Mouse (Mus musculus) limb, embryonic 11.5 days (tissue): Measurements from ENCODE around the gene H1f0. TPM values are rescaled to one million over a fixed set of nuclear protein-coding genes. Genes with fewer than 3 reads are reported as not detected.
A peak's percentile ranks its signal among the peaks of the same experiment; 100 is the strongest.

Experiments
- ATAC-seq: fragments of 200-750 bp; cut with Nextera tagmentation; 2 replicates; pipeline ENCODE4 v1.8.0; 2017; ENCODE audit warnings: low read depth; ENCODE audit not compliant: insufficient number of reproducible peaks, low FRiP score, low TSS enrichment
- DNase-seq: peaks from one replicate; pipeline ENCODE4 v3.0.0-alpha.2; 2015; ENCODE audit warnings: low spot score
- H3K27ac ChIP-seq: fragments of 300-500 bp; sonication (generic); replicated peaks from 2 replicates; pipeline ENCODE4 v1.5.1; 2014; ENCODE audit warnings: low read depth, mild to moderate bottlenecking, low read length
- H3K27me3 ChIP-seq: fragments of 300-500 bp; sonication (generic); 2 replicates; pipeline ENCODE4 v1.6.1; 2014; ENCODE audit warnings: mild to moderate bottlenecking, low read length, mixed read lengths; ENCODE audit not compliant: control insufficient read depth, insufficient read depth
- H3K36me3 ChIP-seq: fragments of 300-500 bp; sonication (generic); 2 replicates; pipeline ENCODE4 v1.6.1; 2014; ENCODE audit warnings: mild to moderate bottlenecking, low read length, moderate library complexity, mixed read lengths; ENCODE audit not compliant: control insufficient read depth, insufficient read depth
- H3K4me1 ChIP-seq: fragments of 300-500 bp; sonication (generic); 2 replicates; pipeline ENCODE4 v1.6.1; 2014; ENCODE audit warnings: low read length, mixed read lengths; ENCODE audit not compliant: control insufficient read depth, insufficient read depth
- H3K4me2 ChIP-seq: fragments of 300-500 bp; sonication (generic); 2 replicates; pipeline ENCODE4 v1.6.1; 2014; ENCODE audit warnings: low read depth, mild to moderate bottlenecking, moderate library complexity; ENCODE audit not compliant: severe bottlenecking
- H3K4me3 ChIP-seq: fragments of 300-500 bp; sonication (generic); 2 replicates; pipeline ENCODE4 v1.5.1; 2014; ENCODE audit warnings: low read depth, low read length
- H3K9ac ChIP-seq: fragments of 300-500 bp; sonication (generic); 2 replicates; pipeline ENCODE4 v1.6.1; 2014; ENCODE audit warnings: mild to moderate bottlenecking, low read length
- H3K9me3 ChIP-seq: fragments of 300-500 bp; sonication (generic); 2 replicates; pipeline ENCODE4 v1.6.1; 2016; ENCODE audit warnings: low read length; ENCODE audit not compliant: control insufficient read depth
- WGBS: fragments of 180-500 bp; shearing (Covaris S2); extraction: QIAGEN DNeasy Blood & Tissue Kit; methylation state at CpG from one replicate; pipeline ENCODE4 v1.1.7; 2014; 5-methylcytosine and 5-hydroxymethylcytosine counted together
- polyA plus RNA-seq: library from polyadenylated mRNA; unstranded; fragments of >200 nt; fragmentation: Nextera tagmentation; extraction: Ambion mirVana; gene quantifications from 2 replicates; pipeline ENCODE4 v1.2.1, GENCODE M21; 2014

The H1f0 gene
- polyA plus RNA-seq, result 271 and 369 TPM in 2 replicates

GRCm38 (mm10) chr15:79028237-79028738 is at the start of gene H1f0:
Gene H1f0 (plus strand): TSS chr15:79028450.
- Histone ChIP-seq H3K27me3 (no peaks in the 10 kb centered on the region), H3K27ac (peak within 1 kb of the TSS; percentile 98), H3K9me3 (no peaks in the 10 kb centered on the region), H3K36me3 (no peaks in the 10 kb centered on the region), H3K4me1 (peaks cover 24% of the 10 kb centered on the region), H3K4me3 (peak within 1 kb of the TSS; percentile 82), H3K4me2 (peak within 1 kb of the TSS; percentile 99), H3K9ac (peak within 1 kb of the TSS; percentile 100)
- under 1% methylated on average over 51 of the region's 58 CpGs for WGBS
- ATAC-seq (peak; percentile 79), DNase-seq (peak; percentile 98)

GRCm38 (mm10) chr15:78978875-78979274 is 49.4 kb upstream of the H1f0 start:
- no peak overlapping the region for H3K9ac ChIP-seq
- 6% methylated on average over 4 of the region's 4 CpGs for WGBS
- DNase-seq, result peak; percentile 67

GRCm38 (mm10) chr15:78980084-78980483 is 48.2 kb upstream of the H1f0 start:
- Histone ChIP-seq H3K27me3 (no peaks in the 10 kb centered on the region), H3K27ac (no peak overlapping the region), H3K9me3 (no peaks in the 10 kb centered on the region), H3K36me3 (no peaks in the 10 kb centered on the region), H3K4me3 (no peak overlapping the region), H3K9ac (no peak overlapping the region), H3K4me1 (peaks cover 28% of the 10 kb centered on the region), H3K4me2 (no peak overlapping the region)
- DNase-seq (no peak), ATAC-seq (no peak)
- 89% methylated on average over 4 of the region's 4 CpGs for WGBS

More at GRCm38 (mm10) chr15:78978875-78979274, 49.4 kb upstream of the H1f0 start:
- H3K4me2 ChIP-seq, result no peak overlapping the region
- H3K9me3 ChIP-seq, result no peaks in the 10 kb centered on the region
- H3K27ac ChIP-seq, result peak overlapping the region; percentile 16; the same call in 1 of the 2 replicates
- ATAC-seq, result peak; percentile 29; the same call in 1 of the 2 replicates
- H3K27me3 ChIP-seq, result no peaks in the 10 kb centered on the region
- H3K4me3 ChIP-seq, result no peak overlapping the region
- H3K36me3 ChIP-seq, result no peaks in the 10 kb centered on the region
- peaks cover 18% of the 10 kb centered on the region for H3K4me1 ChIP-seq

DNA sequence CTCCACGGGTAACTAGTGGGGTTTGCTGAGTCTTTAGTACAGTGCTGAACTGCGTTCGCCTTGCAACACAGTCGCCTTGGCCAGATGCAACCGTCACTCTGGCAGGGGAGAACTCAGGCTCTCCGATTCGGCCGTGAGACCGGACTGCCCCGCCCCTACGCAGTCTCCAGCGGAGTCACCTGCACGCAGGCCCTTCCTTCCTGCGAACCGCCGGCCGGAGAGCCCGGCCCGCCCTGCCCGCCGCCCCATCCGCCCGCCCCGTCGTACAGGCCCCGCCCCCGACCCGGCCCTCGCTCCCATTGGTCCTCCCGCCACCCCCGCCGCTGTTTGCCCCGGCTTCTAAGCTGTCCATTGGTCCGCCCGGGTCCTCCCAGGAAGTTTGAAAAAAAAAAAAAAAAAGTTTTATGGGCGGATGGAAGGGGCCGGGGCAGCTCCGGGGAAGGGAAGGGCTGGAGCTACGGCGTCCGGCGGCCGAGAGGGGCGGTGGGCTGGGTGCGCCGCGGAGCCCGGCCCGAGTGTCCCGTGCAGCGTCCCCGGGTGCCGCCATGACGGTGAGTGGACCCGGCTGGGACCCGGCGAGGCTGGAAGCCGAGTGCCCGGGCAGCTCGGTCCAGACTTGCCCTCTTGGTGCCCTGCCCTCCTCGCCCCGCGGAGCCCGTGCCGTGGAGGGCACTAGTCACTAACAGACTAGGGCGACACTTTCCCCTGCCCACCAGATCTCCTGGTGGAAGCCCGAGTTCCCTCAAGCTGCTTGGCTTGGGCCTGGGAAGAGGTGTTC is 45.4 kb upstream of the H1f0 start:
- ATAC-seq, result peak; percentile 83

GRCm38 (mm10) chr15:78983436-78984285 is 44.6 kb upstream of the H1f0 start:
- H3K4me2 ChIP-seq, result peak overlapping the region; percentile 92
- DNase-seq, result peak; percentile 70
- H3K4me1 ChIP-seq, result peaks cover 23% of the 10 kb centered on the region
- H3K27me3 ChIP-seq, result no peaks in the 10 kb centered on the region
- no peaks in the 10 kb centered on the region for H3K9me3 ChIP-seq
- peak; percentile 65 for ATAC-seq
- H3K9ac ChIP-seq, result peak overlapping the region; percentile 85
- H3K36me3 ChIP-seq, result peaks cover 7% of the 10 kb centered on the region
- WGBS, result under 1% methylated on average over 21 of the region's 21 CpGs
- peak overlapping the region; percentile 89 for H3K27ac ChIP-seq
- H3K4me3 ChIP-seq, result peak overlapping the region; percentile 87

More for the DNA sequence above, 45.4 kb upstream of the H1f0 start:
- H3K27me3 ChIP-seq, result no peaks in the 10 kb centered on the region
- peaks cover 28% of the 10 kb centered on the region for H3K4me1 ChIP-seq
- H3K4me3 ChIP-seq, result peak overlapping the region; percentile 87
- peak; percentile 92 for DNase-seq
- H3K4me2 ChIP-seq, result peak overlapping the region; percentile 92
- WGBS, result under 1% methylated on average over 51 of the region's 67 CpGs
- peak overlapping the region; percentile 89 for H3K27ac ChIP-seq
- H3K36me3 ChIP-seq, result peaks cover 4% of the 10 kb centered on the region
- H3K9ac ChIP-seq, result peak overlapping the region; percentile 85
- H3K9me3 ChIP-seq, result no peaks in the 10 kb centered on the region

DNA sequence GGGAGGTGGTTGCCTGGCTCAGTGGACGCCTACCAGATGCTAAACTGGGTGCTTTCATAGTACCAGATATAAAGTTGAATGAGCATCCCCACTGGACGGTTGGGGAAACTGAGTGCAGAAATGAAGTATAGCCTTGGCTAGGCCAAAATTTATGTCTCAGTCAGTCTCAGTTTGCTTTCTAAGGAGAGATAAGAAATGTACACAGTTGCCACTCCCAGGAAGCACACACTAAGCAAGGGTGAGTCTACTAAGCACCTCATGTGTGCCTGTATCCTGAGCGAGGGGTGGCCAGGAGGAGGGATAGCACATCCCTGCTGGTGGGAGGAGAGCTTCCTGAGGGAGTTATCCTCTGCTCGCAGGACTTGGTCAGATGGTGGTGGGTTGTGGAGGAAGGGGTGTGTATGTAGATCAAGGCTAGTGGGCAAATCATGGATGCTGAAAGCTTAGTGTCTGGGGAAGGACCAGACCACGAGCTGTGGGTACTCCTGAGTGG is 43.9 kb upstream of the H1f0 start:
- no peak for ATAC-seq
- Histone ChIP-seq H3K4me2 (peak overlapping the region; percentile 92), H3K4me1 (peaks cover 18% of the 10 kb centered on the region), H3K36me3 (peaks cover 7% of the 10 kb centered on the region), H3K9me3 (no peaks in the 10 kb centered on the region), H3K9ac (peak overlapping the region; percentile 85), H3K27me3 (no peaks in the 10 kb centered on the region), H3K4me3 (peak overlapping the region; percentile 87), H3K27ac (no peak overlapping the region; the same call in 1 of the 2 replicates)
- WGBS, result 39% methylated on average over 5 of the region's 5 CpGs
- no peak for DNase-seq

DNA sequence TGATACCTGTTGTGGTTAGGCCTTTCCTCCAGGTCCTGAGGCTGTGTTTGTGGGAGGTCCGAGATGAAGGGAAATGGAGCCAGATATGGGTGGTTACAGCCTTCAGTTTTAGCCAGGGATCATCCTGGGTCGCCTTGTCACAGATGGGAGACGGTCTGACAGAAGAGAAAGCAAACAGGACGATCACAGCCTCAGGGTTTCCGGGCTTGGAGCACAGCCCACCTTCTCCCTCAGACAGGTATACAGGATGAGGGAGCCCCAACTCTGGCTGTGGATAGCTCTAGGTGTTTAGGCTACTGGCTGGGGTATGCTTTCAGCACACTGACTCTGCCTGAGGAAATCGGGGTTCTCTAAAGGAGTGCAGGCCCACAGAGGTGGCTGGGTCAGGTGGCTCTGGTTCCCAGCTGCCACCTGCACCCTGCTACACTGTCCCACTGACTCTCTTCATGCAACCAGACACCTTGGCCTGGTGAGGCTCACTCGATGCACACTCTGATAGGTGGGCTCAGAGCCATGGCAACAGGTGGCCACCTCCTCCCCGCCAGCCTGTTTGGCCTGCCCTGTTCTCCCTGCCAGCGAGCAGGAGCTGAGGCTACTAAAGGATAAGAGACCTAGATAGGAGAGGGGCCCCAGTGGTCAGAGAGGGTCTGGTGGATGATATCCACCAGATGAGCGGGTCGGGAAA is 41.6 kb upstream of the H1f0 start:
- no peak overlapping the region; the same call in 1 of the 2 replicates for H3K9ac ChIP-seq
- H3K4me3 ChIP-seq, result no peak overlapping the region

More for the DNA sequence above, 41.6 kb upstream of the H1f0 start:
- WGBS, result 65% methylated on average over 11 of the region's 11 CpGs
- peaks cover 23% of the 10 kb centered on the region for H3K36me3 ChIP-seq
- peaks cover 18% of the 10 kb centered on the region for H3K4me1 ChIP-seq
- no peaks in the 10 kb centered on the region for H3K27me3 ChIP-seq
- no peak overlapping the region for H3K4me2 ChIP-seq
- no peaks in the 10 kb centered on the region for H3K9me3 ChIP-seq
- DNase-seq, result no peak
- ATAC-seq, result no peak
- no peak overlapping the region for H3K27ac ChIP-seq
